Mouse (Mus musculus) midbrain, embryonic 12.5 days (tissue): Measurements from ENCODE around the gene Sema3c. TPM values are rescaled to one million over a fixed set of nuclear protein-coding genes. Genes with fewer than 3 reads are reported as not detected.

Experiments used
- ATAC-seq: fragments of 200-750 bp; cut with Nextera tagmentation; 2 replicates; pipeline ENCODE4 v1.8.0; 2017; ENCODE audit warnings: low read depth, moderate TSS enrichment, moderate library complexity; ENCODE audit not compliant: low FRiP score
- H3K27ac ChIP-seq: fragments of 300-500 bp; sonication (generic); replicated peaks from 2 replicates; pipeline ENCODE4 v1.5.1; 2016; ENCODE audit warnings: mild to moderate bottlenecking
- H3K27me3 ChIP-seq: fragments of 300-500 bp; sonication (generic); 2 replicates; pipeline ENCODE4 v1.6.1; 2016; ENCODE audit warnings: mild to moderate bottlenecking
- H3K36me3 ChIP-seq: fragments of 300-500 bp; sonication (generic); 2 replicates; pipeline ENCODE4 v1.6.1; 2016
- H3K4me1 ChIP-seq: fragments of 300-500 bp; sonication (generic); 2 replicates; pipeline ENCODE4 v1.6.1; 2016
- H3K4me2 ChIP-seq: fragments of 300-500 bp; sonication (generic); replicated peaks from 2 replicates; pipeline ENCODE4 v1.6.1; 2016; ENCODE audit warnings: mild to moderate bottlenecking, moderate library complexity
- H3K4me3 ChIP-seq: fragments of 300-500 bp; sonication (generic); 2 replicates; pipeline ENCODE4 v1.5.1; 2016; ENCODE audit warnings: mild to moderate bottlenecking
- H3K9ac ChIP-seq: fragments of 300-500 bp; sonication (generic); replicated peaks from 2 replicates; pipeline ENCODE4 v1.6.1; 2016; ENCODE audit warnings: mild to moderate bottlenecking, moderate library complexity
- H3K9me3 ChIP-seq: fragments of 300-500 bp; sonication (generic); 2 replicates; pipeline ENCODE4 v1.6.1; 2016; ENCODE audit warnings: mild to moderate bottlenecking
- WGBS: fragments of 180-500 bp; shearing (Covaris S2); methylation state at CpG from one replicate; pipeline ENCODE4 v1.1.7; 2016; 5-methylcytosine and 5-hydroxymethylcytosine counted together
- polyA plus RNA-seq: library from polyadenylated mRNA; unstranded; fragments of >200 nt; fragmentation: Nextera tagmentation; extraction: Ambion mirVana; gene quantifications from 2 replicates; pipeline ENCODE4 v1.2.1, GENCODE M21; 2016

The Sema3c gene
- polyA plus RNA-seq, 1 experiment from 2014 or later = 20.1 TPM

- Histone ChIP-seq H3K4me2 (no peak overlapping the region), H3K9me3 (no peaks in the 10 kb centered on the region), H3K27ac (no peak overlapping the region), H3K4me1 (0 out of 2 replicates have a peak, but pooled peaks cover 3% of the 10 kb centered on the region), H3K4me3 (no peak overlapping the region), H3K27me3 (no peaks in the 10 kb centered on the region), H3K9ac (no peak overlapping the region), H3K36me3 (no peaks in the 10 kb centered on the region)
- 70% methylated on average over 2 of the region's 2 CpGs for WGBS
- no peak for ATAC-seq
Observed at GRCm38 (mm10) chr5:17584299-17584945, 10.3 kb downstream of the Sema3c start.

- Histone ChIP-seq H3K27ac (no peak overlapping the region), H3K4me3 (no peak overlapping the region), H3K27me3 (no peaks in the 10 kb centered on the region), H3K4me2 (no peak overlapping the region), H3K9ac (no peak overlapping the region), H3K36me3 (no peaks in the 10 kb centered on the region), H3K4me1 (0 out of 2 replicates have a peak, but pooled peaks cover 3% of the 10 kb centered on the region), H3K9me3 (no peaks in the 10 kb centered on the region)
- WGBS = 59% methylated on average over 2 of the region's 2 CpGs
- ATAC-seq = peak; percentile 63; the same call in 1 of the 2 replicates
Observed at GRCm38 (mm10) chr5:17586518-17587210, 12.6 kb downstream of the Sema3c start.

GRCm38 (mm10) chr5:17591908-17592307, 17.8 kb downstream of the Sema3c start:
- no peak overlapping the region for H3K9ac ChIP-seq
- H3K4me2 ChIP-seq = no peak overlapping the region
- H3K27me3 ChIP-seq = no peaks in the 10 kb centered on the region
- 92% methylated on average over 3 of the region's 3 CpGs for WGBS
- H3K4me1 ChIP-seq = 0 out of 2 replicates have a peak, but pooled peaks cover under 1% of the 10 kb centered on the region
- no peaks in the 10 kb centered on the region for H3K9me3 ChIP-seq
- no peak overlapping the region for H3K27ac ChIP-seq
- H3K4me3 ChIP-seq = no peak overlapping the region
- ATAC-seq = no peak
- no peaks in the 10 kb centered on the region for H3K36me3 ChIP-seq

- Histone ChIP-seq H3K4me1 (no peaks in the 10 kb centered on the region), H3K4me3 (no peak overlapping the region), H3K4me2 (no peak overlapping the region), H3K27me3 (no peaks in the 10 kb centered on the region), H3K9me3 (no peaks in the 10 kb centered on the region), H3K9ac (no peak overlapping the region), H3K27ac (no peak overlapping the region), H3K36me3 (no peaks in the 10 kb centered on the region)
- WGBS = 85% methylated on average over 4 of the region's 4 CpGs
- no peak for ATAC-seq
Observed at GRCm38 (mm10) chr5:17601700-17602099, 27.6 kb downstream of the Sema3c start.

GRCm38 (mm10) chr5:17620619-17621018, 46.5 kb downstream of the Sema3c start:
- Histone ChIP-seq H3K27ac (no peak overlapping the region), H3K27me3 (no peaks in the 10 kb centered on the region), H3K4me1 (no peaks in the 10 kb centered on the region), H3K4me2 (no peak overlapping the region), H3K4me3 (no peak overlapping the region), H3K9ac (no peak overlapping the region), H3K9me3 (no peaks in the 10 kb centered on the region), H3K36me3 (no peaks in the 10 kb centered on the region)
- 81% methylated on average over 2 of the region's 2 CpGs for WGBS
- no peak for ATAC-seq

GRCm38 (mm10) chr5:17622564-17622963, 48.5 kb downstream of the Sema3c start:
- H3K27me3 ChIP-seq = no peaks in the 10 kb centered on the region
- ATAC-seq = no peak
- H3K36me3 ChIP-seq = no peaks in the 10 kb centered on the region
- no peaks in the 10 kb centered on the region for H3K9me3 ChIP-seq
- H3K27ac ChIP-seq = no peak overlapping the region
- no peak overlapping the region for H3K4me2 ChIP-seq
- H3K9ac ChIP-seq = no peak overlapping the region
- H3K4me3 ChIP-seq = no peak overlapping the region
- H3K4me1 ChIP-seq = no peaks in the 10 kb centered on the region
- WGBS = 95% methylated on average over 2 of the region's 2 CpGs

GRCm38 (mm10) chr5:17628606-17629005, 54.5 kb downstream of the Sema3c start:
- 10% methylated on average over 1 of the region's 1 CpGs for WGBS
- H3K4me2 ChIP-seq = no peak overlapping the region
- no peak for ATAC-seq
- H3K36me3 ChIP-seq = no peaks in the 10 kb centered on the region
- no peaks in the 10 kb centered on the region for H3K4me1 ChIP-seq
- no peaks in the 10 kb centered on the region for H3K9me3 ChIP-seq
- H3K27ac ChIP-seq = no peak overlapping the region
- no peak overlapping the region for H3K4me3 ChIP-seq
- no peaks in the 10 kb centered on the region for H3K27me3 ChIP-seq
- H3K9ac ChIP-seq = no peak overlapping the region

GRCm38 (mm10) chr5:17629599-17629998, 55.5 kb downstream of the Sema3c start:
- Histone ChIP-seq H3K4me3 (no peak overlapping the region), H3K9ac (no peak overlapping the region), H3K4me2 (no peak overlapping the region), H3K27me3 (no peaks in the 10 kb centered on the region), H3K9me3 (no peaks in the 10 kb centered on the region), H3K4me1 (no peaks in the 10 kb centered on the region), H3K36me3 (no peaks in the 10 kb centered on the region), H3K27ac (no peak overlapping the region)
- no peak for ATAC-seq
- WGBS = 71% methylated on average over 3 of the region's 3 CpGs

GRCm38 (mm10) chr5:17639519-17639918, 65.4 kb downstream of the Sema3c start:
- Histone ChIP-seq H3K9ac (no peak overlapping the region), H3K36me3 (no peaks in the 10 kb centered on the region), H3K27me3 (no peaks in the 10 kb centered on the region), H3K9me3 (no peaks in the 10 kb centered on the region), H3K4me1 (no peaks in the 10 kb centered on the region), H3K27ac (no peak overlapping the region), H3K4me3 (no peak overlapping the region), H3K4me2 (no peak overlapping the region)
- no peak for ATAC-seq
- WGBS = 88% methylated on average over 3 of the region's 3 CpGs

GRCm38 (mm10) chr5:17647643-17648226, 73.7 kb downstream of the Sema3c start:
- Histone ChIP-seq H3K4me2 (no peak overlapping the region), H3K27me3 (no peaks in the 10 kb centered on the region), H3K9ac (no peak overlapping the region), H3K27ac (no peak overlapping the region), H3K36me3 (no peaks in the 10 kb centered on the region), H3K9me3 (no peaks in the 10 kb centered on the region), H3K4me1 (no peaks in the 10 kb centered on the region), H3K4me3 (no peak overlapping the region)
- WGBS = 49% methylated on average over 7 of the region's 7 CpGs
- no peak for ATAC-seq

GRCm38 (mm10) chr5:17648865-17649542, 74.9 kb downstream of the Sema3c start:
- ATAC-seq = no peak
- Histone ChIP-seq H3K4me3 (no peak overlapping the region), H3K27me3 (no peaks in the 10 kb centered on the region), H3K36me3 (no peaks in the 10 kb centered on the region), H3K4me1 (no peaks in the 10 kb centered on the region), H3K9me3 (no peaks in the 10 kb centered on the region), H3K9ac (no peak overlapping the region), H3K4me2 (no peak overlapping the region), H3K27ac (no peak overlapping the region)
- 50% methylated on average over 1 of the region's 1 CpGs for WGBS

GRCm38 (mm10) chr5:17661223-17661622, 87.1 kb downstream of the Sema3c start:
- H3K9me3 ChIP-seq = no peaks in the 10 kb centered on the region
- no peak overlapping the region for H3K9ac ChIP-seq
- no peak overlapping the region for H3K4me3 ChIP-seq
- no peak overlapping the region for H3K4me2 ChIP-seq
- no peaks in the 10 kb centered on the region for H3K36me3 ChIP-seq
- H3K27ac ChIP-seq = no peak overlapping the region
- 69% methylated on average over 3 of the region's 3 CpGs for WGBS
- no peaks in the 10 kb centered on the region for H3K27me3 ChIP-seq
- H3K4me1 ChIP-seq = no peaks in the 10 kb centered on the region
- no peak for ATAC-seq
